Comparison of ENCODE assay signal across 9 mouse cellular contexts in genomic region chr17:78202221-78202620, GRCm38 (mm10). TPM values are rescaled to one million over a fixed set of nuclear protein-coding genes. Genes with fewer than 3 reads are reported as not detected.
DNase-seq lines count a peak whose midpoint lies in the region; ATAC-seq and TF ChIP-seq lines count a peak whose summit lies in the region.
"Had no signal": no experiment of that assay in that cellular context is flagged by ENCODE, and none has a peak within 500 bp of the region (broad histone marks: within the 10 kb centered on the region; RNA-seq: fewer than 3 reads in every experiment).

No protein-coding gene starts in this region.

- H3K4me1 ChIP-seq in heart, adult 2 months (ENCODE audit: control insufficient read depth, insufficient read depth, low read length), result peaks cover 22% of the 10 kb centered on the region
- peaks cover 45% of the 10 kb centered on the region for H3K4me1 ChIP-seq in forebrain, embryonic 15.5 days
- H3K4me1 ChIP-seq in liver, embryonic 14.5 days (replicated peaks; ENCODE audit: control insufficient read depth in 2 of 2, insufficient read depth in 2 of 2, low read length in 1 of 2), result peaks cover 0 to 8% of the 10 kb centered on the region in 2 experiments; a peak in 3 of 4 replicates

- peaks cover 12% of the 10 kb centered on the region for H3K36me3 ChIP-seq in heart, adult 2 months (ENCODE audit: control insufficient read depth, insufficient read depth, low read length)
- H3K36me3 ChIP-seq in C2C12 (ENCODE audit: control insufficient read depth, insufficient read depth), result no peaks in the 10 kb centered on the region
- no peaks in the 10 kb centered on the region for H3K36me3 ChIP-seq in forebrain, embryonic 15.5 days
- no peaks in the 10 kb centered on the region for H3K36me3 ChIP-seq in liver, embryonic 14.5 days (replicated peaks; ENCODE audit: control insufficient read depth, insufficient read depth, low read depth)

- peak; percentile 50 for TF ChIP-seq CTCF in heart, adult 2 months (IDR thresholded peaks at IDR 0.05)
- no peak for TF ChIP-seq CTCF in C2C12 (IDR thresholded peaks at IDR 0.05; ENCODE audit: control insufficient read depth, insufficient read depth, insufficient read length)
- TF ChIP-seq CTCF in liver, embryonic 14.5 days (IDR thresholded peaks at IDR 0.05; ENCODE audit: low read depth), result no peak

- intact Hi-C loops in heart, adult 2 months (cut with DNase I), result no loop called here
- intact Hi-C loops in heart, postnatal 10 days (cut with DNase I), result loop anchor here (2.0 to 5.0 kb wide), 2 partner anchors 91 to 160 kb away; no protein-coding TSS in a partner anchor

- no peaks in the 10 kb centered on the region for H3K9me3 ChIP-seq in forebrain, embryonic 15.5 days
- H3K9me3 ChIP-seq in liver, embryonic 14.5 days (ENCODE audit: control insufficient read depth, low read length), result no peaks in the 10 kb centered on the region

- H3K4me3 ChIP-seq in heart, adult 2 months, result peak overlapping the region; percentile 23; the same call in 1 of the 2 replicates
- peak overlapping the region; percentile 57 for H3K4me3 ChIP-seq in C2C12 (ENCODE audit: insufficient read depth, poor library complexity, severe bottlenecking)
- H3K4me3 ChIP-seq in forebrain, embryonic 15.5 days, result peak overlapping the region; percentile 73
- H3K4me3 ChIP-seq in liver, embryonic 14.5 days (ENCODE audit: insufficient read depth in 1 of 2, low read depth in 2 of 2, low read length in 2 of 2), result peak overlapping the region in 1 of 2 experiments; percentile 60; a peak in 1 of 4 replicates

- no peak overlapping the region for H3K27ac ChIP-seq in heart, adult 2 months
- peak overlapping the region; percentile 90; the same call in 1 of the 2 replicates for H3K27ac ChIP-seq in forebrain, embryonic 15.5 days (replicated peaks)
- no peak overlapping the region for H3K27ac ChIP-seq in liver, embryonic 14.5 days
- H3K27ac ChIP-seq: macrophage had no signal

- peak overlapping the region; percentile 93 for H3K9ac ChIP-seq in heart, adult 2 months (ENCODE audit: low read depth, low read length)
- H3K9ac ChIP-seq in forebrain, embryonic 15.5 days (replicated peaks), result peak overlapping the region; percentile 80
- H3K9ac ChIP-seq in liver, embryonic 14.5 days (replicated peaks), result no peak overlapping the region

- H3K79me3 ChIP-seq in C2C12 (ENCODE audit: low read depth), result peaks cover 27% of the 10 kb centered on the region

- peak overlapping the region; percentile 52 for H3ac ChIP-seq in C2C12 (ENCODE audit: control insufficient read depth, insufficient read length, low read depth)

- H3K27me3 ChIP-seq in heart, adult 2 months (ENCODE audit: control insufficient read depth, insufficient read depth, low read length), result no peaks in the 10 kb centered on the region
- no peaks in the 10 kb centered on the region for H3K27me3 ChIP-seq in C2C12 (ENCODE audit: control insufficient read depth, insufficient read depth, insufficient read length)
- H3K27me3 ChIP-seq in forebrain, embryonic 15.5 days, result no peaks in the 10 kb centered on the region
- H3K27me3 ChIP-seq in liver, embryonic 14.5 days (ENCODE audit: control insufficient read depth, insufficient read depth, low read length), result peaks cover 36% of the 10 kb centered on the region

- no peak for TF ChIP-seq POLR2A in heart, adult 2 months (IDR thresholded peaks at IDR 0.05; ENCODE audit: insufficient read depth, low read depth, low read length)

- DNase-seq in heart, adult 2 months, result no peak
- DNase-seq in heart, postnatal 10 days, result no peak
- no peak for DNase-seq in liver, embryonic 14.5 days (ENCODE audit: low read depth in 3 of 3, low spot score in 3 of 3)
- no peak for DNase-seq in T-cell, adult 2 months (ENCODE audit: low spot score)
- DNase-seq in MN1 (ENCODE audit: low spot score), result no peak

- peak overlapping the region; percentile 95 for H3K4me2 ChIP-seq in forebrain, embryonic 15.5 days (replicated peaks)
- H3K4me2 ChIP-seq in liver, embryonic 14.5 days (ENCODE audit: low read depth), result peak overlapping the region; percentile 83

- H3K79me2 ChIP-seq in heart, adult 2 months (replicated peaks; ENCODE audit: control insufficient read depth, insufficient read depth, low read length), result peaks cover 19% of the 10 kb centered on the region
- peaks cover 67% of the 10 kb centered on the region for H3K79me2 ChIP-seq in C2C12 (ENCODE audit: control insufficient read depth, insufficient read depth)

- ATAC-seq in forebrain, embryonic 15.5 days (replicated peaks), result no peak
- no peak for ATAC-seq in liver, embryonic 14.5 days (ENCODE audit: insufficient read depth)
- no peak for ATAC-seq in erythroid progenitor cell, adult 5-6 weeks (replicated peaks; ENCODE audit: low FRiP score, poor library complexity, severe bottlenecking)

- 13% methylated on average over 5 of the region's 5 CpGs for WGBS in heart, adult 2 months
- WGBS in forebrain, embryonic 15.5 days, result 5% methylated on average over 5 of the region's 5 CpGs
- 18% methylated on average over 5 of the region's 5 CpGs for WGBS in liver, embryonic 14.5 days (ENCODE audit: insufficient replicate concordance)

- TF ChIP-seq EP300 in heart, adult 2 months (IDR thresholded peaks at IDR 0.05; ENCODE audit: insufficient read depth, low read depth, low read length), result no peak
- TF ChIP-seq EP300 in liver, embryonic 14.5 days (IDR thresholded peaks at IDR 0.05; ENCODE audit: low read depth), result no peak

TF ChIP-seq in C2C12, 6 proteins besides CTCF, POLR2A, EP300 and RAD21:
- TF ChIP-seq MAX (IDR thresholded peaks at IDR 0.05) (no peak), MYOG (IDR thresholded peaks at IDR 0.05; ENCODE audit: control insufficient read depth, extremely low read depth, insufficient read length) (no peak), USF1 (IDR thresholded peaks at IDR 0.05; ENCODE audit: low read depth) (no peak), CEBPB (IDR thresholded peaks at IDR 0.05; ENCODE audit: low read depth) (no peak), MYOD1 (IDR thresholded peaks at IDR 0.05; ENCODE audit: control insufficient read depth, insufficient read length, low read depth) (no peak), FOSL1 (IDR thresholded peaks at IDR 0.05; ENCODE audit: insufficient read depth, low read length, poor library complexity, severe bottlenecking) (no peak)

RNA-seq across cellular contexts. Expression of gene Crim1, which starts 2.2 kb away (rescaled TPM):
- total RNA-seq in heart, adult 2 months (2021), result 10 to 100 TPM; 50.6 to 55.4 TPM
- polyA plus RNA-seq in heart, adult 2 months (2012; rRNA removed), result 28.2 and 42.9 TPM in 2 replicates
- total RNA-seq in heart, postnatal 10 days (2021), result 10 to 100 TPM; 44.8 to 47.1 TPM
- 7.1 TPM for polyA plus RNA-seq in C2C12 (2012; fragmentation: generic; extraction: Trizol)
- 6.7 and 7.3 TPM in 2 replicates for polyA plus RNA-seq in forebrain, embryonic 15.5 days (2015; fragmentation: Nextera tagmentation; extraction: Ambion mirVana)
- 0.77 and 0.95 TPM in 2 replicates for polyA plus RNA-seq in liver, embryonic 14.5 days (2012; rRNA removed)
- 0.47 and 0.74 TPM in 2 replicates for polyA plus RNA-seq in liver, embryonic 14.5 days (2014; fragmentation: Nextera tagmentation; extraction: Ambion mirVana)
- total RNA-seq in erythroid progenitor cell, adult 5-6 weeks (2015; ENCODE audit: low replicate concordance), result 0.36 and 0.84 TPM in 2 replicates
- 2.1 TPM in 1 of 2 replicates, not detected in the other for total RNA-seq in erythroid progenitor cell, adult 5-6 weeks (2017; ENCODE audit: low replicate concordance)
